Mouse (Mus musculus) cortical plate, adult 2 months (tissue): ENCODE data around the gene Dph3. TPM values are rescaled to one million over a fixed set of nuclear protein-coding genes. Genes with fewer than 3 reads are reported as not detected.
"Not testable (repeated sequence)": the region's sequence is repeated elsewhere in the genome, so short reads cannot be mapped to it uniquely, and the experiment has no call there.

Source experiments
- H3K27ac ChIP-seq: fragments of 200-500 bp; 2 replicates; pipeline ENCODE4 v1.5.1; 2012; ENCODE audit warnings: low read length, control low read depth, inconsistent platforms; ENCODE audit not compliant: insufficient read depth
- H3K4me1 ChIP-seq: fragments of 200-500 bp; 2 replicates; pipeline ENCODE4 v1.6.1; 2011; ENCODE audit warnings: low read length; ENCODE audit not compliant: control insufficient read depth, insufficient read depth
- H3K4me3 ChIP-seq: fragments of 200-500 bp; 2 replicates; pipeline ENCODE4 v1.5.1; 2011; ENCODE audit warnings: mild to moderate bottlenecking, low read length, control low read depth; ENCODE audit not compliant: insufficient read depth
- CTCF ChIP-seq: fragments of 200-500 bp; IDR thresholded peaks from 2 replicates; pipeline ENCODE4 v1.5.1; 2011; ENCODE audit warnings: mild to moderate bottlenecking, control low read depth, low read length; ENCODE audit not compliant: insufficient read depth; ENCODE audit errors: extremely low read depth
- POLR2A ChIP-seq: fragments of 200-500 bp; IDR thresholded peaks from 2 replicates; pipeline ENCODE4 v1.6.1; 2011; ENCODE audit warnings: mild to moderate bottlenecking, low read length, control low read depth; ENCODE audit not compliant: insufficient read depth; ENCODE audit errors: extremely low read depth
- polyA plus RNA-seq: library from polyadenylated mRNA; depleted of rRNA; stranded (reverse); fragments of >200 nt; gene quantifications from 2 replicates; pipeline ENCODE4 v1.2.3, GENCODE M21; 2012; rRNA removed

Dph3 gene
- polyA plus RNA-seq, result 41.9 and 46.3 TPM in 2 replicates

DNA sequence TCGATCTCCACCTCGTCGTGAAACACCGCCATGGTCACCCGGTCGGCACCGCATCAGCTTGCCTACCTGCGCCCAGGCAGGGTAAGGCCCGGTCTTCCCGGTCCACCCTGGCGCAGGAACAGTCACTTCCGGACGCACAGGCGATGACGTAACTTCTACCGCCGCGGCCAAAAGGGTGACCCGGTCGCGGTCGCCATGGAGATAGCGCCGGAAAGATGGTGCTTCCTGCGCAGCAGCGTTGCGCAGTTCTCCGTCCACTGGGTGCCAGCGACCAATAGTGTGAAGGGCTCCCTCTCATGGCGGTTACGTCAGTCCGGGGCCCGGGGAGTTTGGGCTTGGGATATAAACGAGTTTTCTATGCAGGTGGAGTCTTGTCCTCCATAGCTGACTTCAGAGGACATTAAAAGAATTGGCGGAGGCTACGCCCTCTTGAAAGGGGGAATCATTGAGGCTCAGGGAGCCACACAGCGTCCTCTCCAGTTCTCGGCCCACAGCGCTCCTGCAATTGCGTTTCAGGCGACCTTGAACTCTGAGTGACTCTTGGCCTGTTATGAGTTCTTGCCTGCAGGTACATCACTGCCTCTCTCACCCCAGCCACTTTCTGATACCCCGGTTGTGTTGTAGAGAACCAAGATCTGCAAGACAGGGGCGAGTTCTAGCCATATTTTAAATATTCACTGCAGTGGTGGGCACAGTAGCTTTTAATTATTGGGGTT is at the start of gene Dph3:
Gene Dph3 (minus strand): TSS at position 244 of the 716 bp plus-strand sequence.
- TF ChIP-seq POLR2A (peak; percentile 61), CTCF (no peak; the same call in 1 of the 2 replicates)
- Histone ChIP-seq H3K4me1 (peaks cover 3% of the 10 kb centered on the region; the same call in 1 of the 2 replicates), H3K27ac (peak within 1 kb of the TSS; percentile 53), H3K4me3 (peak within 1 kb of the TSS; percentile 48)

DNA sequence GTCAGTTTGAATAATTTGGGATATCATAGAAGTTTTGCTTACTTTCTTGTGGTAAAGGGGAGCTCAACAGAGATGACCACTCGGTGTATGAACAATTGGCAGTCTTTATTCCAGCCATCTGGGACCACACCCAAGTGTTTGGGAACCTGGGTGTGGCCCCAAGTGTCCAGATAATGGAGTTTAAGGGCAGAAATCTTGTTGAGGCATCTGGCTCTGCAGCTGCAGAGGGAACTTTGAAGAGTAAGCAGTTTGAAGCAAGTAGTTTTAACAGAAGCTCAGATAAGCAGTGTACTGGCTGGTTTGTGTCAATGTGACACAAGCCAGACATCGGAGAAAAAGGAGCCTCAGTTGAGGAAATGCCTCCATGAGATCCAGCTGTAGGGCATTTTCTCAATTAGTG is 48.8 kb upstream of the Dph3 start:
- TF ChIP-seq POLR2A (no peak), CTCF (no peak)

DNA sequence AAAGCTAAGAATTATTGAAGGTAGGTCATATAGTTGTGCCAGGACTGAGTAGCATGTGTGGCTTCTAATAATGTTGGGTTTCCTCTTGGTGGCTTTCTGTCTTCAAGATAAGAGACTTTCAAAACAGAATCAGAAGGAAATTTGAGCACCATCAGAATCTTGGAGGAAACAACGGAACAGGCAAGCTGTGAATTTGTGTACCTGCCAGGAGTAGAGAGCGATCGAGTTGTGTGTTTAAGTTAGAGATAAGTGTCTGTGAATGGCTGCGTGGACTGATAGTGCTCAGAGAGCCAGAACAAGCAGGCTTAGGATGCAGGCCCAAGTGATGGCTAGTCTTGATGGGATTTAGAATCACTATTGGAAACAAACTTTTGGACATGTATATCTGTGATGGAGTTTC is 46.3 kb upstream of the Dph3 start:
- Histone ChIP-seq H3K27ac (no peak overlapping the region), H3K4me3 (no peak overlapping the region), H3K4me1 (no peaks in the 10 kb centered on the region)
- TF ChIP-seq POLR2A, result no peak
- no peak for TF ChIP-seq CTCF

More for the DNA sequence above, 48.8 kb upstream of the Dph3 start:
- H3K4me3 ChIP-seq, result no peak overlapping the region
- H3K4me1 ChIP-seq, result no peaks in the 10 kb centered on the region
- no peak overlapping the region for H3K27ac ChIP-seq

DNA sequence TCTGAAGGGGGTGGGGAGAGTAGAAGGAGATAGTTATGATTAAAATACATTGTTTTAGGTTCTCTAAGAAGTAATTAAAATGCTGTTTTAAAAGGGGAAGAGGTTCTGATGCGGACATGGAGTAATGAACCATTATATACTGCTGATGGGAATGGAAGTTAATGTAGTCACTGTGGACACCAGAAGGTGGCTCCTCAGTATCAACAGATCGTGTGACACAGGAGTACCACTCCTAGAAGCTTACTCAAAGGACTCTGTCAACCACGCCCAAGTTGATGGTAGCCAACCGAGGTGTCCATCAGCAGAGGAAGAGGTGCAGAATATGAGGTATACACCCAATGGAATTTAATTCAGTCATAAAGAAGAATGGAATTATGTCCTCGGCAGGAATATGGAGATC is 42.9 kb upstream of the Dph3 start:
- Histone ChIP-seq H3K27ac (no peak overlapping the region), H3K4me3 (no peak overlapping the region), H3K4me1 (no peaks in the 10 kb centered on the region)
- no peak for TF ChIP-seq POLR2A
- no peak for TF ChIP-seq CTCF

DNA sequence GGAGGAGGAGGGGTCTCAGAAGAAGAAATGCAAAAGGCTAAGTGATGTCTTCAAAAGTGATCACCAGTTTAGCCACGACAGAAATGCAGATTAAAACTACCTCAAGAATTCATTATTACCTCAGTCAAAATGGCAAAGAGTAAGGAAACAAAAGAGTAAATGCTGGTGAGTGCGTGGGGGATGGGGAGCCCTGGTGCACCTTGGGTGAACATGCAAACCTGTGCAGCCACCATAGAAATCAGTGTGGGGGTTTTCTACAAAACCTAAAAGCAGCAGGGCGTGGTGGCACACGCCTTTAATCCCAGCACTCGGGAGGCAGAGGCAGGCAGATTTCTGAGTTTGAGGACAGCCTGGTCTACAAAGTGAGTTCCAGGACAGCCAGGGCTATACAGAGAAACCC is 39.7 kb upstream of the Dph3 start:
- not testable (repeated sequence) for H3K4me1 ChIP-seq, H3K27ac ChIP-seq, H3K4me3 ChIP-seq

DNA sequence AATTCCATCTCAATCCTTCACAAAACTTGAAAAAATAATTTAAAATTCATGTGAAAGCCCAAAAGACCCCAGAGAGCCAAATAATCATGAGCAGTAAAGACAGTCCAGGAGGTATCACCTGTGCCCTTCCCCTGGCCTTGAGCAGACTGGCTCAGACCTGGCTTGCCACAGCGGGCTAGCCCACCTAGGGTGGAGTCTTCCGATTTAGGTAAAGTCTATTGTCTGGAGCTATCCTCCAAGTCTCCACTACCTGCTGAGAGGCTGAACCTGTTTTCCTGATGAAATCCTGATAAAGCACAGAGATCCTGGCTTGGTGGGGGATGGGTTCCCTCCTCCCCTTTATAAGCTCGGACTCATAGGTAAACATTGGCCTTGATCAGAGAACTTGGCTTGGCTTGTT is 38.7 kb upstream of the Dph3 start:
- TF ChIP-seq POLR2A, result no peak
- no peak for TF ChIP-seq CTCF
- Histone ChIP-seq H3K4me1 (no peaks in the 10 kb centered on the region), H3K4me3 (no peak overlapping the region), H3K27ac (no peak overlapping the region; the same call in 1 of the 2 replicates)

DNA sequence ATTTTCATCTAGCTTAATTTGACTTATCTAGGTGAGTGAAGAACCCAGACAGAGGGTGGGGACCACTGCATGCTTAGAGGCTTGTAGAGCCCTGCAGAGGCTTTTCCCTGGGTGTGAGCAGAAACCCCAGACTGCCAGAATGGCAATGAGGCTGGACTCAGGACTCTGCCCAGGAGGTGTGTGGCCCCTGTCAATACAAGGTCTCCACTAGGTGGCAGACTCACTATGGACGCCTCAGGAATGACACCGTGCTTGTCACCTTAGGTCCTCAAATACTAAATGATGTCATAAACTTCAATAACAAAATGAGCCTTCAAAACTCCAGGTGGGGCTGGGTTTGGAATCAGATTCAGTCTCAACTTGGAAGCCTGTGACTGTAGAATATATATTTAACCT is 36.4 kb upstream of the Dph3 start:
- H3K4me3 ChIP-seq, result no peak overlapping the region
- H3K27ac ChIP-seq, result no peak overlapping the region
- H3K4me1 ChIP-seq, result no peaks in the 10 kb centered on the region
- TF ChIP-seq POLR2A (no peak), CTCF (peak; percentile 24; the same call in 1 of the 2 replicates)

DNA sequence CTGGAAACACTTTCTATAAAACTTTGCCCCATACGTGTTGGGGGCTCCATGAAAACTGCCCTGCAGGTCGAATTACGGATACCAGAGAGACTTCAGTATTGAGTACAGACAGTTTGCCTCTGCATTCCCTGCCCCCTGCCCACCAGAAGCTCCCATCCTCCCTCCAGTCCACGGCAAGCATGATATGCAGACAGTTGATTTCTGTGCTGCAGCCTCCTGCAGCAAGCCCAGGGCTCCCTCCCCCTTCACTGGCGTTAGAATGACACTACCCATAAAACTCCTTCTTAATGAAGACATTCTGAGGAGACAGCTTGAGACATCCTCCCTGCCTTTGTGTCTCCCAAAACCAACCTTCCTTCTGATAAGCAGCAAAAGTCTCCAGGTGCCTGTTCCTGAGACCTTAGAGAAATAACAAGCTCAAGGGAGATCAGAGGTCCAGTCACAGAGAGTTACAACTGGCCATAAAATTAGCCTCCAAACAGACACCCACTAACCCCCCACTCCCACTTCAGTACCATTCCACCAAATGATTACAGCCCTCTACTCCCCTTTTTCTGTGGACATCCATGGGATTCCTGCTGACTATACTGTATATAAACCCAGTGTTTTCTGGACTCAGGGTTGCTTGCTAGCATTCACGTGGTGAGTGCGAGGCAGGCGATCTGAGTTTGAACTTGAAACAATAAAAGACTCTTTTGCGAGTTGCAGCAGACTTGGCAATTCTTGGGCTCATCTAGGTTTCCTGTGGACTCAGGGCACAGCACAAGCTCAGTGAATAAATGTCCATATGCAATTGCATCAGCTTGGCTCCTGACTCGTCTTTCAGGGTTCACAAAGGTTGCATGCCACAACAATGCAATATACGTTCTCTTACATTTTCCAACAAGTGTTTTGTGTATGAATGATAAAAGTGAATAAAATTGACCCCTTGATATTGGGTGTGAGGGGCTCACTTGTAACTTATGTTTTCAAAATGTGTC is 35.7 kb upstream of the Dph3 start:
- no peak overlapping the region for H3K27ac ChIP-seq
- H3K4me3 ChIP-seq, result no peak overlapping the region
- TF ChIP-seq CTCF (no peak), POLR2A (no peak)
- H3K4me1 ChIP-seq, result no peaks in the 10 kb centered on the region

DNA sequence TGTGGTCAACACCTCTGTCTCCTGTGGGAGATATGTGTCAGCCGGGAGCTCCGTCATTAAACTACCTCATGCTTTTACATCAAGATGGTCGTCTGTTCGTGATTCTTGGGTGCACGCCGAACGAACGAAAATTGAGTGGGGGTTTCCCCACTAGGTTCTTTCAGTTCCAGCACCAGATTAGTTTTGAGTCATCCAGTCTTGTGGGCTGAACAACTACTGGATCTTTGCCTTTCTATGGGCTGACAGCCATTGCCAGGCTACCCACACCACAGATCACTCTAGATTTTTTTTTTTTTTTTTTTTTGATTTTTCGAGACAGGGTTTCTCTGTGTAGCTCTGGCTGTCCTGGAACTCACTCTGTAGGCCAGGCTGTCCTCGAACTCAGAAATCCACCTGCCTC is 26.6 kb upstream of the Dph3 start:
- H3K4me3 ChIP-seq, H3K27ac ChIP-seq, H3K4me1 ChIP-seq: not testable (repeated sequence)

DNA sequence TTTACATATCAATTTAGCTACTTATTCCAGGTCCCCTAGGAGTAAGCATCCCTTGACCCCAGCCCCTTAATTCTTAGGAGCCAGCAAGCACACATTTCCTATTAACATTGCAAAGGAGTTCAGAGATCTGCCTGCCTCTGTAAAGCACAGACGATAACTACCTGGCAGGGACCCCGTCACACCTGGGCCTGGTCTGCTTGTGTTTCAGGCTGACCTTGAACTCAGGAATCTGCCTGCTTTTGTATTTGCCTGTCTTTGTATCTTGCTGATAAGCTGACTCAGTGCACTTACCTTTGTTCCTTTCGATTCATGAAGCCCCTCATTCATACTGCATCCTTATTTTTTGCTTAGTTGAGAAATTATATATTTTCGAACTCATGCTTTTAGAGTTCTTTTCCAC is 21.4 kb upstream of the Dph3 start:
- Histone ChIP-seq H3K4me3 (no peak overlapping the region), H3K27ac (no peak overlapping the region), H3K4me1 (no peaks in the 10 kb centered on the region)
- TF ChIP-seq CTCF, result no peak
- TF ChIP-seq POLR2A, result no peak
